Mouse (Mus musculus) kidney, adult 8-10 months (tissue): ENCODE results near the gene Ell2.

ENCODE experiments used
- DNase-seq, 2 experiments: peaks; one replicate each; pipeline ENCODE4 v3.0.0; 2022

Ell2 gene

DNA sequence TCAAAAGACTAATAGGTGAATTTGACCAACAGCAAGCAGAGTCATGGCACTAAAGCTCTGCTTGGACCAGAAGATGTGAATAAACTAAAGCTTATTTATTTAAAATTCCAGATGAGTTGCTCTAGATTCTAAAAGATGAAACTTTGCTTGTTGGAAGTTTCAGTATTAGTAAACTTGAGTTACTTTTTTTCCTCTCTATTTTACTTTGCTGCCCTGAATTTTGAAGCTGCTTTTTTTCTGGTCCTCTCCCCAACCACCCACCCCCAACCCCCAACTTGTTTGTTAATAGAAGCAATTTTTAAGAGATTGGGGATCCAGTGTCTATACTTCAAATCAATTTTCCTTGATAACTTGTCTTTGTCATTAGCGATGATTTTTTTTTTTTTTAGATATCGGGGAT, 64.2 kb downstream of the Ell2 start:
- DNase-seq: no peak

- DNase-seq: no peak
These were observed 64.8 kb downstream of the Ell2 start for GRCm38 (mm10) chr13:75771404-75771803.

DNA sequence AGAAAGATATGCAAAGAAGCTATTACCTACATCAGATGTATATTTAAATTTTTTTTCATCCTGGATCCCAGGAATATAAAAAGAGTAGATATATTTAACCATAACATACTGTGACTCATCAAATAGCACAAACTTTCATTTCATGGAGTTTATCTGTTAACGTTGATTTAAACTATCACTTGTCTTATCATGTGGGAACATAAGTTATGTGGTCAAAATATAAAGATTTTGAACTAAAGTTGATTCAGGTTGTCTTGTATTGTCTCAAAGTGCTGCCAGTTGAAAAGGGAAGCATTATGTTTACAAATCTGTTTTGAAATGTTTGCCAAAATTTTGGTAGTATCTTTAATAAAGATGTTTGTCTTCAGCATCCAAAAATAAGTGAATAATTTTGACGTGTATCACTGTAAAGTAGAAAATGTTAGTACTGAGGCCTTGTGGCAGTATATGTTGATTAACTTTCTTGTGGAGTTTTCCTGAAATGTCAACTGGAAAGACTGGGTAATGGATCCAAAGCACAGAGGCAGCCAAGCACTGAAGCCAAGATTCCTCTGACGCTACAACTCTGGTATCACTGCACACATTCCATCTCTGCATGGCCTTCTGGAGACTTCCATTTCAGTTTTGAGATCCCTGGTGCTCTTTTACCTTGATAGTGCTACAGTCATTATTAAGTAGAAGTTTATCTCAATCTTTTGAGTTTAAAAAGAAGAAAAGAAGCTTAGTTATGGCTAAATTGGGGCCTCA, 65.6 kb downstream of the Ell2 start:
- DNase-seq: no peak

DNA sequence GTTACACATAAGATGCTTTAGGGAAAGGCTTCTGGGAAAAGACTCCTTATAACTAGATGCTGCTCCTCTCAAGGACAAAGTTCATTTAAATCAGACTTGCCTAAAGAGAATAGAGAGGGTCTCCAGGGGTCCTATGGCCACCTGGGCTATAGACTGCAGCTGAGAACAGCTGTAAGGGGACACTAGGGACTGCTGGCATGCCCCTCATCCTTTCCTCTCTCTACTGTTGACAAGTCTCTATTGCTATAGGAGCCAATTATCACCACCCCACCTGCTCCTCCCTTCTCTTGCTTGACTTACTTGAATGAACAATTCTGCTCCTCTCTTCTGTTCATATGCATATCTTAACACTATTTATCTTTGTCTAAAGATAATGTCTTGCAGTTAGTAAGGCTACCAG, 69.4 kb downstream of the Ell2 start:
- DNase-seq: no peak

- no peak for DNase-seq
These were observed 70.1 kb downstream of the Ell2 start for GRCm38 (mm10) chr13:75776692-75777091.

- DNase-seq: no peak
These were observed 71.6 kb downstream of the Ell2 start for GRCm38 (mm10) chr13:75778156-75778555.

DNA sequence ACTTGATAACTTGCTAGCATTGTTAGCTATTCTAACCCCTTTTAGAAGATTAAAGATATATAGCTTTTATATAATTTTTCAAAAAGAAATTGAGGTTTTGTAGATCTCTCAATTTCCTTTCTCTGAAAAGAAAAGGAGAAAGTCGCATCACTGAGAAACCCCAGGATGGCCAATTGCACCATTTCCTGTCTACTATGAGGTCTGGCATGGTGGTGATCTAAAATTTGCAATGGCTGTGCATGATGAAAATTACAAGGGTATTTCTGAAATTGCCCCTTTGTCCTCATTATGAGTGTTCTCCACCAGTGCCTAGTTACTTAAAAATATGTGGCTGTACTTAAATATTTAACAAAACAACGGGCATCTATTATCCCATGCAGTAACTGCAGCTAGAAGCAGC, 72.6 kb downstream of the Ell2 start:
- no peak for DNase-seq

- DNase-seq: no peak
These were observed 73.5 kb downstream of the Ell2 start for GRCm38 (mm10) chr13:75780096-75780495.

- DNase-seq: no peak
These were observed 79.2 kb downstream of the Ell2 start for GRCm38 (mm10) chr13:75785726-75786125.

DNA sequence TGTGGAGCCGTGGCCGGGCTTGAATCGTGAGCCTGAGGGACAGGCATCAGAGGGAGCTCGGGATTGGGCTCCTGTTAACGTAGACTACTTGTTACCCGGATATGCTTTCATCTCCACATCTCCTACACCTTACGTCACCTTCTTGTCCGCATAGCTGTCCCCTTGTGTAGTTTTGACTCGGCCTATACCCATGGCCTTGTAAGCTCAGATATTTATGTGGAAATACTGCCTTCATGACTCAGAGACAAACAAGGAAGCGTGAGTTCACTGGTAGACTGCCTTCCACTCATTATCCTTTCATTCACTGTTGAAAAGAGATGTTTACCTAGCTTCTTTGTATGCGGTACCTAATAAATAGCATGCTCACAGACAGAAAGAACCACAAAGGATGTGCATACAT, 79.7 kb downstream of the Ell2 start:
- no peak for DNase-seq

GRCm38 (mm10) chr13:75787364-75787763, 80.8 kb downstream of the Ell2 start:
- no peak for DNase-seq

GRCm38 (mm10) chr13:75788178-75788577, 81.6 kb downstream of the Ell2 start:
- no peak for DNase-seq

DNA sequence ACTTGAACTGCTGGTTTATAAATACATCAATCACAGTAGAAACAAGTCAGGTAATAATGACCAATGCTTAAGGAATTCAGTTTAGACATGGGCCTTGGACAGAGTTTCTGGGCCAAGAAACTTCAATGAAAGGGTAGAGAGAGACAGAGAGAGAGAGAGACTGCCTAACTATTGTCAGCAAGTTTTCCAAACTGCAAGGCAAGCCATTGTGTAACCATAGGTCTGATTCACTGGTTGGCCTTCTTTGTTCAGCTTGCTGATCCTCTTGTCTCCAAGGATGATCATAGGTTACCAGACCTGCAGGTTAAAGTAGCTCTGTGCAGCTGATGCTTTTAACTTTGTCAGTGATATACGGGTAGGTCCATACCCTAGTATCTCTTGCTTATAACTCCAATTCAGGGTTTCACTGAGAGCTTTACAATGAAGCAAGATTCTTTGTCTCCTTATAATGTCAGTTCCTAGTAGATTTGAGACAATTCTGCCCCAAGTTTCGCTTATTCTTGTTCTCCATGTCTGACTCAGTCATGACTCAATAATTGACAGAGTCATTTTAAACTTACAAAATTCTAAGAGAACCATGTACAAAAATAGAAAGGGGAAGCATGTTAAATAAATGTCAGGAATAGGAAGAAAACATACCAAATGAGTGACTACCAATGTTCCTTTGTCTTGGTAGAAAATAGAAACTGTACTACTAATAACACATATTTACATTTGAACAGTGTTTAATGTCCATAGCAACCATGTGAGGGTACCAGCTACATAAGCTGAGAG, 82.7 kb downstream of the Ell2 start:
- no peak for DNase-seq

DNA sequence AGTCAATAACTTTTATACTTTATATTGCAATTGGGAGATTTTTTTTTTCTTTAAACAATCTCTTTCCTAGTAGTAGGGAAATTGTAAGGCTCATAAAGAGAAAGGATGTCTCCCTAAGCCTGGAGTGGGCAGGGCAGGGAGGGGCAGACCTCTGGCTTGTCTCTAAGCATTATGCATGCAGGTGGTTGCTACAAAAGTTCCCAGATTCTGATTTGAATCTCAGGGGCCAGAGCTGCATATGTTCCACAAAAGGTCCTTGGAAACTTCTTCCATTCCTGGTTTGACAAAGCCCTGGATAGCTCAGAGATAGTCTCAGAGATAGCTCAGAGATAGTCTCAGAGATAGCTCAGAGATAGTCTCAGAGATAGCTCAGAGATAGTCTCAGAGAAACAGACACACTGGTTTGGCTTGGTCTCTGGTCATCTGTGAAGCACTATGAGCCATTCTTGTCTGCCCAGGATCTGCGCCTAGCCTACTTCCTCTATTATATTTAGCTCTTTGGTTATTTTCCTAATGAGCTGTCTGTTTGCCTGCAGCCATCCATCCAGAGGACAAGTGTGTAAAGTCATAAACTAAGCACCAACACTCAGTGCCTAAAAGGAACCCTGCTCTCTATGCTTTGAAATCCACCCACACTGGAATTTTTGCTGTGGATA, 84.1 kb downstream of the Ell2 start:
- DNase-seq: no peak

DNA sequence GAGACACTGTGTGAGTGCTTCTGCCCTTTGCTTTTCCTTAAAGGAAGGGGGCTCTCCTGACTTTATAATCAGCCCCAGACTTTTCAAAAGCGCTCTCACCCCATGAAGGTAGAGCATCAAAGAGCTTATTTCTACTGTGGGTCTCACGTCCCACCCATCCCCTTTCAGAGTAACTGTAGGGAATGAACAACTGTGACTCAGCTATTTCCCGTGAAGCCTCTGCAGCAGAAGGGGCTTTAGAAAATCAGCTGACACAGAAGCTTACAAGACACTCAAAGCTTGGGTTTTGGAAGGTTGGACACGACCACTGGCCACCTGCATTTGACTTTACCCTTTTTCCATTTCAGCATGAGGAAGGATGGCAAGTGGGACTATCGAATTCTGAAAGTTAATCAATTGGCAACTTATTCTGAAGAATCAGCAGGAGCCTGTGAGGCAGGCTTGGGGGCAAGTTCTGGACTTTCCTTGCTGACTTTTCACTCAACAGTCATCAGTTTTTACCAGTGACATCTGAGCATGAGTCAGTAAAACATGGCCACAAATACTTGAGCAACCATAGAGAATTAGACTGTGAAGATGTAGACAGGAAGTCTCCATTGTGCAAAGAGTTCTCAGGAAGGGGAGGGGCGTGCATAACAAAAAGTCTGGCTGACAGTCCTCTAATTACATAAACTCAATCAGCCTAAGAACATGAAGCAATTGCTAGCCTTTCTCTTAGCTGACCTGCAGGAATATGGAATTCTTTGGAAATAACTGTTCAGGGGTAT, 87.5 kb downstream of the Ell2 start:
- DNase-seq: no peak

DNA sequence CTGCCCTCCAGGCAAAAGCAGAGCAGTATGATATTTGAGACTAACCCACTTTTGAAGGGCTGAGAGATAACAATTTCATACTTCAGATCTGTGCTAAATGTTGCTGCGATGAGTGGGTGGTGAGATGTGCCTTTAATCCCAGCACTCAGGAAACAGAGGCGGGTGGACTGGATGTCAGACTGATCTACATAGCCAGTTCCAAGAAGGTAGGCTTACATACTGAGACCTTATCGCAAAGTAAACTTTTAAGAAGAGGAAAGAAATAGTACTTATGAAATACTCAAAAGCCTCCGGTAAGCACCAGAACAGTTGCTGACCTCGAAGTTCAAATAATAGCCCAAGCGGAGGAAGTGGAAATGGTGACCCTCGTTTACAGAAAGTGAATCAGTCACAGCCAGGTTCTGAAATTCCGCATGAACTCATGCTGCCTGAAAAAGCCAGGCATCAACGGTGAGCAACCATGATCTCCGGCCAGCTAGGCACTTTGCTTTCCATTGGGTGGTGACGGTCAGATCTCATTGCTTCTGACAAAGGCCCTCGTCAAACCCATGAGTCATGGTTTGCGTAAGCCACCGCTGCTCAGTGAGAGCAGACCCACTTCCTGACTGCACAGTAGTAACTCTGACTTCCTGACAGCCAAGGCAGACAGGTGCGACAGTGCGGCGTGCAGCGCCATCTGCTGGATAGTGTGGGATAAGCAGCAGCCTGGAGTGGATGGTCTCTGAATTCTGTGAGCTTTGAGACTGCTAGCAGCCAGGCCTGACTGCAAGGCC, 91.0 kb downstream of the Ell2 start:
- DNase-seq: peak; percentile 89 to 95

- DNase-seq: peak; percentile 30 to 63
These were observed 92.1 kb downstream of the Ell2 start for GRCm38 (mm10) chr13:75798413-75799302.

DNA sequence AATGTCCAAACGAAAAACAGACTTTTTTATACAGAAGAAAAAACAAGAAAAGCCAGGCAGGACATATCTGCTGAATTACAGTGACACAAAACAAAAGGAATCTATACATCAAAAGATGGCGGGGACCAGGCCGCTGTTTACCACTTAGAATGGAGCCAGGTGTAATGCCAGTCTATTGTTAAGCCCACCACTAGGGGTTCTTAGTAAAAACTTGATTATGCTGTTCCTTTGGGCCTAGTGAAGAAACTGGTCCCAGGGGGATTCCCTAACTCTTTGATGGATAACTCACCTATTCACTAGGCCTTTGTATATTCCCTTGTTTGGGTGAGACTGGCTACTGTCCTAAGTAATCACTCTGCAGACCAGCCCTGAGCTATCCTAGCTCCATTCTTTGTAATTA, 92.9 kb downstream of the Ell2 start:
- DNase-seq: no peak

- DNase-seq: peak in 1 of 2 experiments; percentile 15
These were observed 101.4 kb downstream of the Ell2 start for GRCm38 (mm10) chr13:75807969-75808368.

DNA sequence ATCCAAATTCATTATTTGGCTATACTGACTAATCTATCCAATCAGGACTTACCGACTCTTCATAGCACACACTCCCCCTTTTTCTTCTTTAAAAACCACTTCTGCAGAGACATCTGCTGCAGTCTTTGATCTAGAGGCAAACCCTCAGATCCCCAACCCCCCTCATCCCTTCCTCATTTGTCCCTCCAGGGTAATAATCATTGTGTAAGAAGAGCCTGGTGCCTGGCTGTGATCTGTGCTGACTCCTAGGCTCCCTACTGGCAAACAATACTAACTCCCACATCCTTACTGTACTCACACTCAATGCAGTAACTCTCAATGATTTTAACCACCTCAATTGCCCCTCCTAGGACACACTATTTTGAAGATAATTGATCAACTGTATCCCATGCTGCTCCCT, 103.4 kb downstream of the Ell2 start:
- DNase-seq: no peak

DNA sequence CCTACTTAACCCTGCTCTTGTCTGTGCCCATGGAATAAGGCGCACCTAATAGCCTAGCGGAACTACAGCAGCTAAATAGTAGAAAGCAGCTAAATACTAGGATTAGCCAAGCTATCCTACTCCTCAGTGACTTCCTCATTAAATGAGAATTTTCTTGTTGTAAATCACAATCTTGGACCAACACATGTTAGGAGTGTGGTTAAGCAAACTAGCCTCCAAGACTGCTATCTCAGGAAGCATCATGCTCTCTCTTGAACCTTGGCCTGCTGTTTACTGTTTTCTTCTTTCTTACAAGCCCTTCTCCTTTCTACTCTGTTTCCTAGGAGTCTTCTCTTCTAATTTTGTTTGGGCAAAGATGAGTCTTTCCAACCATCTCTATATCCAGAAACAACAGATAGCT, 110.6 kb downstream of the Ell2 start:
- DNase-seq: no peak
